Mouse (Mus musculus): Measurements from ENCODE around the gene Csnk1e.
"Not testable (repeated sequence)": the region's sequence is repeated elsewhere in the genome, so short reads cannot be mapped to it uniquely, and the experiment has no call there.

Csnk1e gene

GRCm38 (mm10) chr15:79455106-79455810 is at the start of gene Csnk1e:
TSS of gene Csnk1e (minus strand) at chr15:79455566.
- DNase-seq (ENCODE audit: low spot score in 2 of 2), result no peak

GRCm38 (mm10) chr15:79504707-79505452 is 49.5 kb upstream of the Csnk1e start, which contains the start of gene Kcnj4:
TSS of gene Kcnj4 (minus strand) at chr15:79505241.
- DNase-seq (ENCODE audit: low spot score in 2 of 2), result no peak

GRCm38 (mm10) chr15:79503438-79503837 is 48.1 kb upstream of the Csnk1e start:
- no peak for DNase-seq (ENCODE audit: low spot score in 2 of 2)

- peak; percentile 57 to 64 for DNase-seq (ENCODE audit: low spot score in 2 of 2)
Observed at GRCm38 (mm10) chr15:79502891-79503341, 47.5 kb upstream of the Csnk1e start.

- DNase-seq (ENCODE audit: low spot score in 2 of 2), result no peak
Observed at GRCm38 (mm10) chr15:79500110-79500509, 44.7 kb upstream of the Csnk1e start.

GRCm38 (mm10) chr15:79493527-79493926 is 38.2 kb upstream of the Csnk1e start:
- DNase-seq (ENCODE audit: low spot score in 2 of 2), result no peak

GRCm38 (mm10) chr15:79489463-79489862 is 34.1 kb upstream of the Csnk1e start:
- no peak for DNase-seq (ENCODE audit: low spot score in 2 of 2)

- DNase-seq (ENCODE audit: low spot score in 2 of 2), result no peak
Observed at GRCm38 (mm10) chr15:79481181-79481688, 25.9 kb upstream of the Csnk1e start.

- no peak for DNase-seq (ENCODE audit: low spot score in 2 of 2)
Observed at GRCm38 (mm10) chr15:79477227-79477626, 21.9 kb upstream of the Csnk1e start.

- DNase-seq (ENCODE audit: low spot score in 2 of 2), result no peak
Observed at GRCm38 (mm10) chr15:79473638-79474355, 18.4 kb upstream of the Csnk1e start.

GRCm38 (mm10) chr15:79473042-79473441 is 17.7 kb upstream of the Csnk1e start:
- no peak for DNase-seq (ENCODE audit: low spot score in 2 of 2)

- DNase-seq (ENCODE audit: low spot score in 2 of 2), result no peak
Observed at GRCm38 (mm10) chr15:79471095-79471494, 15.7 kb upstream of the Csnk1e start.

GRCm38 (mm10) chr15:79470583-79470982 is 15.2 kb upstream of the Csnk1e start:
- DNase-seq (ENCODE audit: low spot score in 2 of 2), result no peak

GRCm38 (mm10) chr15:79469577-79469976 is 14.2 kb upstream of the Csnk1e start:
- DNase-seq (ENCODE audit: low spot score in 2 of 2), result no peak

GRCm38 (mm10) chr15:79466601-79467286 is 11.4 kb upstream of the Csnk1e start:
- peak; percentile 66 to 85 for DNase-seq (ENCODE audit: low spot score in 2 of 2)

GRCm38 (mm10) chr15:79456546-79456945 is 1.2 kb upstream of the Csnk1e start:
- DNase-seq (ENCODE audit: low spot score in 2 of 2), result no peak

- not testable (repeated sequence) for DNase-seq (ENCODE audit: low spot score in 2 of 2)
Observed at GRCm38 (mm10) chr15:79456104-79456503, 738 bp upstream of the Csnk1e start.

- no peak for DNase-seq (ENCODE audit: low spot score in 2 of 2)
Observed at GRCm38 (mm10) chr15:79453831-79454230, 1.5 kb downstream of the Csnk1e start.

- no peak for DNase-seq (ENCODE audit: low spot score in 2 of 2)
Observed at GRCm38 (mm10) chr15:79448041-79448440, 7.3 kb downstream of the Csnk1e start.

GRCm38 (mm10) chr15:79445786-79446654 is 9.3 kb downstream of the Csnk1e start:
- no peak for DNase-seq (ENCODE audit: low spot score in 2 of 2)
